Mouse (Mus musculus): ENCODE data around the gene Csf2.

The Csf2 gene

GRCm38 (mm10) chr11:54242494-54242893 lies 7.0 kb downstream of the Csf2 start:
- no peak for DNase-seq (ENCODE audit: low spot score in 2 of 2)

GRCm38 (mm10) chr11:54236939-54237338 lies 12.5 kb downstream of the Csf2 start:
- DNase-seq (ENCODE audit: low spot score in 2 of 2) = no peak

- DNase-seq (ENCODE audit: low spot score in 2 of 2) = no peak
These were observed 22.0 kb downstream of the Csf2 start for GRCm38 (mm10) chr11:54227478-54227877.

- no peak for DNase-seq (ENCODE audit: low spot score in 2 of 2)
These were observed 24.9 kb downstream of the Csf2 start for GRCm38 (mm10) chr11:54224475-54224986.

GRCm38 (mm10) chr11:54223637-54224474 lies 25.6 kb downstream of the Csf2 start:
- DNase-seq (ENCODE audit: low spot score in 2 of 2) = no peak

- DNase-seq (ENCODE audit: low spot score in 2 of 2) = no peak
These were observed 29.3 kb downstream of the Csf2 start for GRCm38 (mm10) chr11:54219903-54220740.

- no peak for DNase-seq (ENCODE audit: low spot score in 2 of 2)
These were observed 30.3 kb downstream of the Csf2 start for GRCm38 (mm10) chr11:54219191-54219590.

- peak in 1 of 2 experiments; percentile 31 for DNase-seq (ENCODE audit: low spot score in 2 of 2)
These were observed 32.1 kb downstream of the Csf2 start for GRCm38 (mm10) chr11:54217384-54217783.

- DNase-seq (ENCODE audit: low spot score in 2 of 2) = no peak
These were observed 33.4 kb downstream of the Csf2 start for GRCm38 (mm10) chr11:54216091-54216490.

- DNase-seq (ENCODE audit: low spot score in 2 of 2) = peak; percentile 48 to 61
These were observed 34.7 kb downstream of the Csf2 start for GRCm38 (mm10) chr11:54214499-54215443.

GRCm38 (mm10) chr11:54213631-54214030 lies 35.8 kb downstream of the Csf2 start:
- DNase-seq (ENCODE audit: low spot score in 2 of 2) = no peak

GRCm38 (mm10) chr11:54206993-54207392 lies 42.5 kb downstream of the Csf2 start:
- DNase-seq (ENCODE audit: low spot score in 2 of 2) = no peak

- DNase-seq (ENCODE audit: low spot score in 2 of 2) = no peak
These were observed 44.1 kb downstream of the Csf2 start for GRCm38 (mm10) chr11:54205366-54205765.

GRCm38 (mm10) chr11:54204781-54205180 lies 44.7 kb downstream of the Csf2 start:
- DNase-seq (ENCODE audit: low spot score in 2 of 2) = no peak

- DNase-seq (ENCODE audit: low spot score in 2 of 2) = peak; percentile 34 to 39
These were observed 46.3 kb downstream of the Csf2 start for GRCm38 (mm10) chr11:54203162-54203561.

GRCm38 (mm10) chr11:54201881-54202685 lies 47.4 kb downstream of the Csf2 start:
- no peak for DNase-seq (ENCODE audit: low spot score in 2 of 2)

- no peak for DNase-seq (ENCODE audit: low spot score in 2 of 2)
These were observed 48.1 kb downstream of the Csf2 start for GRCm38 (mm10) chr11:54201287-54201773.

All from right cerebral cortex, postnatal 10 days (tissue).